Mouse (Mus musculus) liver, embryonic 16.5 days (tissue): Measurements from ENCODE around the gene 4931406P16Rik. TPM values are rescaled to one million over a fixed set of nuclear protein-coding genes. Genes with fewer than 3 reads are reported as not detected.

ENCODE experiments used
- ATAC-seq: fragments of 200-750 bp; cut with Nextera tagmentation; 2 replicates; pipeline ENCODE4 v1.8.0; 2017; ENCODE audit warnings: low read depth, mild to moderate bottlenecking, moderate number of reproducible peaks, moderate library complexity
- H3K27ac ChIP-seq: fragments of 300-500 bp; sonication (generic); 2 replicates; pipeline ENCODE4 v1.5.1; 2014; ENCODE audit warnings: mild to moderate bottlenecking, low read length
- H3K27me3 ChIP-seq: fragments of 300-500 bp; sonication (generic); 2 replicates; pipeline ENCODE4 v1.6.1; 2014; ENCODE audit warnings: low read depth, low read length, mixed read lengths; ENCODE audit not compliant: control insufficient read depth, insufficient read depth
- H3K36me3 ChIP-seq: fragments of 300-500 bp; sonication (generic); 2 replicates; pipeline ENCODE4 v1.6.1; 2014; ENCODE audit warnings: mild to moderate bottlenecking; ENCODE audit not compliant: control insufficient read depth, insufficient read depth
- H3K4me1 ChIP-seq: fragments of 300-500 bp; sonication (generic); 2 replicates; pipeline ENCODE4 v1.6.1; 2014; ENCODE audit warnings: low read depth, low read length, mixed read lengths; ENCODE audit not compliant: control insufficient read depth
- H3K4me2 ChIP-seq: fragments of 300-500 bp; sonication (generic); 2 replicates; pipeline ENCODE4 v1.6.1; 2014; ENCODE audit warnings: low read depth, low read length, mixed read lengths
- H3K4me3 ChIP-seq: fragments of 300-500 bp; sonication (generic); 2 replicates; pipeline ENCODE4 v1.5.1; 2014; ENCODE audit warnings: low read depth, mild to moderate bottlenecking, low read length
- H3K9ac ChIP-seq: fragments of 300-500 bp; sonication (generic); 2 replicates; pipeline ENCODE4 v1.6.1; 2014; ENCODE audit warnings: low read depth, low read length
- H3K9me3 ChIP-seq: fragments of 300-500 bp; sonication (generic); replicated peaks from 2 replicates; pipeline ENCODE4 v1.6.1; 2016; ENCODE audit warnings: low read length; ENCODE audit not compliant: control insufficient read depth
- WGBS: fragments of 180-500 bp; shearing (Covaris S2); extraction: QIAGEN DNeasy Blood & Tissue Kit; methylation state at CpG from one replicate; pipeline ENCODE4 v1.1.7; 2014; ENCODE audit not compliant: insufficient replicate concordance; 5-methylcytosine and 5-hydroxymethylcytosine counted together
- polyA plus RNA-seq: library from polyadenylated mRNA; unstranded; fragments of >200 nt; fragmentation: Nextera tagmentation; extraction: Ambion mirVana; gene quantifications from 2 replicates; pipeline ENCODE4 v1.2.1, GENCODE M21; 2015

4931406P16Rik gene
- polyA plus RNA-seq, 1 experiment from 2014 or later, result 17.0 TPM

GRCm38 (mm10) chr7:34321119-34321518, 7.8 kb upstream of the 4931406P16Rik start:
- no peak overlapping the region for H3K4me2 ChIP-seq
- H3K27me3 ChIP-seq, result no peaks in the 10 kb centered on the region
- no peak overlapping the region for H3K9ac ChIP-seq
- H3K4me1 ChIP-seq, result no peaks in the 10 kb centered on the region
- H3K27ac ChIP-seq, result no peak overlapping the region
- H3K9me3 ChIP-seq, result 0 out of 2 replicates have a peak, but pooled peaks cover 3% of the 10 kb centered on the region
- no peaks in the 10 kb centered on the region for H3K36me3 ChIP-seq
- ATAC-seq, result no peak
- H3K4me3 ChIP-seq, result no peak overlapping the region
- 74% methylated on average over 5 of the region's 5 CpGs for WGBS

GRCm38 (mm10) chr7:34319957-34320356, 6.6 kb upstream of the 4931406P16Rik start:
- H3K27ac ChIP-seq, result no peak overlapping the region
- WGBS, result 52% methylated on average over 3 of the region's 3 CpGs

GRCm38 (mm10) chr7:34319123-34319522, 5.8 kb upstream of the 4931406P16Rik start:
- H3K4me1 ChIP-seq, result no peaks in the 10 kb centered on the region
- H3K9ac ChIP-seq, result no peak overlapping the region
- H3K4me3 ChIP-seq, result no peak overlapping the region
- WGBS, result 76% methylated on average over 2 of the region's 2 CpGs
- H3K27me3 ChIP-seq, result no peaks in the 10 kb centered on the region
- H3K27ac ChIP-seq, result no peak overlapping the region
- 0 out of 2 replicates have a peak, but pooled peaks cover 1% of the 10 kb centered on the region for H3K9me3 ChIP-seq
- H3K4me2 ChIP-seq, result no peak overlapping the region
- ATAC-seq, result no peak
- H3K36me3 ChIP-seq, result no peaks in the 10 kb centered on the region

More at GRCm38 (mm10) chr7:34319957-34320356, 6.6 kb upstream of the 4931406P16Rik start:
- H3K36me3 ChIP-seq, result no peaks in the 10 kb centered on the region
- H3K4me1 ChIP-seq, result no peaks in the 10 kb centered on the region
- no peak overlapping the region for H3K9ac ChIP-seq
- no peaks in the 10 kb centered on the region for H3K27me3 ChIP-seq
- H3K4me3 ChIP-seq, result no peak overlapping the region
- H3K9me3 ChIP-seq, result 0 out of 2 replicates have a peak, but pooled peaks cover 3% of the 10 kb centered on the region
- H3K4me2 ChIP-seq, result no peak overlapping the region
- no peak for ATAC-seq

- 59% methylated on average over 7 of the region's 7 CpGs for WGBS
These were observed 4.6 kb upstream of the 4931406P16Rik start for GRCm38 (mm10) chr7:34317901-34318476.

GRCm38 (mm10) chr7:34312786-34313442, 437 bp downstream of the 4931406P16Rik start:
- H3K4me3 ChIP-seq, result peak overlapping the region; percentile 95
- peak; percentile 93 for ATAC-seq
- WGBS, result under 1% methylated on average over 64 of the region's 73 CpGs

More at GRCm38 (mm10) chr7:34317901-34318476, 4.6 kb upstream of the 4931406P16Rik start:
- no peaks in the 10 kb centered on the region for H3K36me3 ChIP-seq
- no peak for ATAC-seq
- no peaks in the 10 kb centered on the region for H3K9me3 ChIP-seq
- peaks cover 5% of the 10 kb centered on the region for H3K4me1 ChIP-seq
- no peak overlapping the region for H3K9ac ChIP-seq
- H3K4me3 ChIP-seq, result no peak overlapping the region
- H3K27ac ChIP-seq, result no peak overlapping the region
- no peaks in the 10 kb centered on the region for H3K27me3 ChIP-seq
- H3K4me2 ChIP-seq, result no peak overlapping the region

GRCm38 (mm10) chr7:34309186-34309764, 4.1 kb downstream of the 4931406P16Rik start:
- no peak for ATAC-seq
- Histone ChIP-seq H3K9me3 (no peaks in the 10 kb centered on the region), H3K9ac (no peak overlapping the region), H3K36me3 (no peaks in the 10 kb centered on the region), H3K27ac (no peak overlapping the region), H3K4me2 (no peak overlapping the region), H3K4me3 (no peak overlapping the region), H3K27me3 (no peaks in the 10 kb centered on the region), H3K4me1 (peaks cover 11% of the 10 kb centered on the region)
- WGBS, result 70% methylated on average over 5 of the region's 5 CpGs

More at GRCm38 (mm10) chr7:34312786-34313442, 437 bp downstream of the 4931406P16Rik start:
- no peaks in the 10 kb centered on the region for H3K27me3 ChIP-seq
- no peaks in the 10 kb centered on the region for H3K9me3 ChIP-seq
- peak overlapping the region; percentile 94 for H3K27ac ChIP-seq
- H3K36me3 ChIP-seq, result no peaks in the 10 kb centered on the region
- H3K9ac ChIP-seq, result peak overlapping the region; percentile 95
- peak overlapping the region; percentile 94 for H3K4me2 ChIP-seq
- peaks cover 11% of the 10 kb centered on the region for H3K4me1 ChIP-seq

GRCm38 (mm10) chr7:34308586-34308985, 4.8 kb downstream of the 4931406P16Rik start:
- no peaks in the 10 kb centered on the region for H3K36me3 ChIP-seq
- H3K27me3 ChIP-seq, result no peaks in the 10 kb centered on the region
- H3K4me2 ChIP-seq, result no peak overlapping the region
- 58% methylated on average over 5 of the region's 5 CpGs for WGBS
- peaks cover 6% of the 10 kb centered on the region for H3K4me1 ChIP-seq
- peak overlapping the region; percentile 21; the same call in 1 of the 2 replicates for H3K27ac ChIP-seq
- no peaks in the 10 kb centered on the region for H3K9me3 ChIP-seq
- ATAC-seq, result no peak
- no peak overlapping the region for H3K4me3 ChIP-seq
- H3K9ac ChIP-seq, result no peak overlapping the region

- no peak overlapping the region for H3K27ac ChIP-seq
- no peak for ATAC-seq
- no peak overlapping the region for H3K9ac ChIP-seq
- peaks cover 5% of the 10 kb centered on the region; the same call in 1 of the 2 replicates for H3K4me1 ChIP-seq
- no peak overlapping the region for H3K4me3 ChIP-seq
- no peaks in the 10 kb centered on the region for H3K36me3 ChIP-seq
- no peak overlapping the region for H3K4me2 ChIP-seq
- 77% methylated on average over 4 of the region's 4 CpGs for WGBS
- no peaks in the 10 kb centered on the region for H3K9me3 ChIP-seq
- no peaks in the 10 kb centered on the region for H3K27me3 ChIP-seq
These were observed 7.9 kb downstream of the 4931406P16Rik start for GRCm38 (mm10) chr7:34305454-34305853.

GRCm38 (mm10) chr7:34302651-34303050, 10.7 kb downstream of the 4931406P16Rik start:
- no peak overlapping the region for H3K9ac ChIP-seq
- H3K9me3 ChIP-seq, result no peaks in the 10 kb centered on the region
- no peaks in the 10 kb centered on the region for H3K27me3 ChIP-seq
- H3K4me1 ChIP-seq, result peaks cover 5% of the 10 kb centered on the region; the same call in 1 of the 2 replicates
- no peak for ATAC-seq
- no peaks in the 10 kb centered on the region for H3K36me3 ChIP-seq
- H3K4me2 ChIP-seq, result no peak overlapping the region
- 33% methylated on average over 1 of the region's 1 CpGs for WGBS
- H3K27ac ChIP-seq, result no peak overlapping the region
- no peak overlapping the region for H3K4me3 ChIP-seq
